Mouse (Mus musculus) lung, embryonic 15.5 days (tissue): ENCODE results near the gene Notch2. TPM values are rescaled to one million over a fixed set of nuclear protein-coding genes. Genes with fewer than 3 reads are reported as not detected.
"Not testable (repeated sequence)": the region's sequence is repeated elsewhere in the genome, so short reads cannot be mapped to it uniquely, and the experiment has no call there.

Experiments
- ATAC-seq: fragments of 200-750 bp; cut with Nextera tagmentation; 2 replicates; pipeline ENCODE4 v1.8.0; 2017; ENCODE audit warnings: moderate number of reproducible peaks, borderline replicate concordance; ENCODE audit not compliant: low FRiP score, low TSS enrichment; ENCODE audit errors: extremely low read depth
- H3K27ac ChIP-seq: fragments of 300-500 bp; sonication (generic); 2 replicates; pipeline ENCODE4 v1.5.1; 2015; ENCODE audit warnings: moderate library complexity, mild to moderate bottlenecking, inconsistent platforms
- H3K27me3 ChIP-seq: fragments of 300-500 bp; sonication (generic); 2 replicates; pipeline ENCODE4 v1.6.1; 2015; ENCODE audit warnings: inconsistent platforms
- H3K36me3 ChIP-seq: fragments of 300-500 bp; sonication (generic); 2 replicates; pipeline ENCODE4 v1.6.1; 2015; ENCODE audit warnings: inconsistent platforms
- H3K4me1 ChIP-seq: fragments of 300-500 bp; sonication (generic); 2 replicates; pipeline ENCODE4 v1.6.1; 2015; ENCODE audit warnings: inconsistent platforms
- H3K4me2 ChIP-seq: fragments of 300-500 bp; sonication (generic); 2 replicates; pipeline ENCODE4 v1.6.1; 2015; ENCODE audit warnings: inconsistent platforms, mild to moderate bottlenecking, moderate library complexity
- H3K4me3 ChIP-seq: fragments of 300-500 bp; sonication (generic); 2 replicates; pipeline ENCODE4 v1.5.1; 2015; ENCODE audit warnings: mild to moderate bottlenecking, inconsistent platforms
- H3K9ac ChIP-seq: fragments of 300-500 bp; sonication (generic); 2 replicates; pipeline ENCODE4 v1.6.1; 2015; ENCODE audit warnings: inconsistent platforms
- H3K9me3 ChIP-seq: fragments of 300-500 bp; sonication (generic); 2 replicates; pipeline ENCODE4 v1.6.1; 2016; ENCODE audit warnings: inconsistent platforms
- WGBS: fragments of 180-500 bp; shearing (Covaris S2); methylation state at CpG from one replicate; pipeline ENCODE4 v1.1.7; 2015; 5-methylcytosine and 5-hydroxymethylcytosine counted together
- polyA plus RNA-seq: library from polyadenylated mRNA; unstranded; fragments of >200 nt; fragmentation: Nextera tagmentation; extraction: Ambion mirVana; gene quantifications from 2 replicates; pipeline ENCODE4 v1.2.1, GENCODE M21; 2015

Notch2 gene
- polyA plus RNA-seq, 1 experiment from 2014 or later = 35.1 TPM

- Histone ChIP-seq H3K4me1 (no peaks in the 10 kb centered on the region), H3K4me2 (no peak overlapping the region), H3K4me3 (no peak overlapping the region), H3K27ac (no peak overlapping the region), H3K27me3 (no peaks in the 10 kb centered on the region), H3K36me3 (peaks cover 78% of the 10 kb centered on the region), H3K9ac (no peak overlapping the region), H3K9me3 (no peaks in the 10 kb centered on the region)
- no peak for ATAC-seq
- 64% methylated on average over 6 of the region's 6 CpGs for WGBS
Observed at GRCm38 (mm10) chr3:98120884-98121283, 107.6 kb downstream of the Notch2 start.

- no peaks in the 10 kb centered on the region for H3K4me1 ChIP-seq
- 96% methylated on average over 2 of the region's 2 CpGs for WGBS
- H3K9ac ChIP-seq = no peak overlapping the region
- no peak overlapping the region for H3K27ac ChIP-seq
- H3K4me3 ChIP-seq = no peak overlapping the region
- no peak for ATAC-seq
- peaks cover 71% of the 10 kb centered on the region for H3K36me3 ChIP-seq
- H3K27me3 ChIP-seq = no peaks in the 10 kb centered on the region
- no peak overlapping the region for H3K4me2 ChIP-seq
- H3K9me3 ChIP-seq = no peaks in the 10 kb centered on the region
Observed at GRCm38 (mm10) chr3:98127775-98128174, 114.4 kb downstream of the Notch2 start.

- WGBS = 66% methylated on average over 5 of the region's 5 CpGs
- H3K36me3 ChIP-seq = peaks cover 71% of the 10 kb centered on the region
- H3K4me3 ChIP-seq = no peak overlapping the region
- H3K27me3 ChIP-seq = no peaks in the 10 kb centered on the region
- no peak overlapping the region for H3K27ac ChIP-seq
- H3K9me3 ChIP-seq = no peaks in the 10 kb centered on the region
- no peak for ATAC-seq
- H3K4me2 ChIP-seq = no peak overlapping the region
- no peaks in the 10 kb centered on the region for H3K4me1 ChIP-seq
- H3K9ac ChIP-seq = no peak overlapping the region
Observed at GRCm38 (mm10) chr3:98128716-98129115, 115.4 kb downstream of the Notch2 start.

GRCm38 (mm10) chr3:98132140-98132539, 118.8 kb downstream of the Notch2 start:
- H3K9ac ChIP-seq, H3K4me3 ChIP-seq, H3K4me2 ChIP-seq, ATAC-seq, H3K27me3 ChIP-seq, H3K27ac ChIP-seq, H3K4me1 ChIP-seq, H3K9me3 ChIP-seq: not testable (repeated sequence)
- peaks cover 79% of the 10 kb centered on the region for H3K36me3 ChIP-seq
- WGBS = 94% methylated on average over 4 of the region's 4 CpGs

- no peaks in the 10 kb centered on the region for H3K27me3 ChIP-seq
- H3K27ac ChIP-seq = no peak overlapping the region
- H3K4me3 ChIP-seq = no peak overlapping the region
- H3K4me1 ChIP-seq = no peaks in the 10 kb centered on the region
- no peak for ATAC-seq
- peaks cover 84% of the 10 kb centered on the region for H3K36me3 ChIP-seq
- H3K4me2 ChIP-seq = no peak overlapping the region
- no peak overlapping the region for H3K9ac ChIP-seq
- no peaks in the 10 kb centered on the region for H3K9me3 ChIP-seq
- WGBS = 92% methylated on average over 8 of the region's 8 CpGs
Observed at GRCm38 (mm10) chr3:98132636-98133035, 119.3 kb downstream of the Notch2 start.

GRCm38 (mm10) chr3:98141456-98141855, 128.1 kb downstream of the Notch2 start:
- H3K9ac ChIP-seq = no peak overlapping the region
- peaks cover 95% of the 10 kb centered on the region for H3K36me3 ChIP-seq
- H3K4me3 ChIP-seq = no peak overlapping the region
- H3K9me3 ChIP-seq = no peaks in the 10 kb centered on the region
- WGBS = 90% methylated on average over 15 of the region's 15 CpGs
- no peak overlapping the region for H3K4me2 ChIP-seq
- no peak for ATAC-seq
- no peaks in the 10 kb centered on the region for H3K4me1 ChIP-seq
- no peaks in the 10 kb centered on the region for H3K27me3 ChIP-seq
- H3K27ac ChIP-seq = no peak overlapping the region

- Histone ChIP-seq H3K4me3 (no peak overlapping the region), H3K9ac (no peak overlapping the region), H3K36me3 (peaks cover 95% of the 10 kb centered on the region), H3K4me2 (no peak overlapping the region), H3K27ac (no peak overlapping the region), H3K27me3 (no peaks in the 10 kb centered on the region), H3K9me3 (no peaks in the 10 kb centered on the region), H3K4me1 (no peaks in the 10 kb centered on the region)
- WGBS = 92% methylated on average over 13 of the region's 13 CpGs
- ATAC-seq = no peak
Observed at GRCm38 (mm10) chr3:98142862-98143261, 129.5 kb downstream of the Notch2 start.

- Histone ChIP-seq H3K27ac (no peak overlapping the region), H3K27me3 (no peaks in the 10 kb centered on the region), H3K4me2 (no peak overlapping the region), H3K4me3 (no peak overlapping the region), H3K9me3 (no peaks in the 10 kb centered on the region), H3K36me3 (peaks cover 89% of the 10 kb centered on the region), H3K4me1 (no peaks in the 10 kb centered on the region), H3K9ac (no peak overlapping the region)
- ATAC-seq = no peak
- WGBS = 80% methylated on average over 10 of the region's 10 CpGs
Observed at GRCm38 (mm10) chr3:98145204-98145603, 131.9 kb downstream of the Notch2 start.

GRCm38 (mm10) chr3:98146471-98147410, 133.4 kb downstream of the Notch2 start:
- no peaks in the 10 kb centered on the region for H3K27me3 ChIP-seq
- no peak for ATAC-seq
- H3K4me1 ChIP-seq = no peaks in the 10 kb centered on the region
- H3K36me3 ChIP-seq = peaks cover 77% of the 10 kb centered on the region
- H3K4me3 ChIP-seq = no peak overlapping the region
- H3K27ac ChIP-seq = no peak overlapping the region
- no peak overlapping the region for H3K9ac ChIP-seq
- no peak overlapping the region for H3K4me2 ChIP-seq
- 94% methylated on average over 29 of the region's 29 CpGs for WGBS
- no peaks in the 10 kb centered on the region for H3K9me3 ChIP-seq

GRCm38 (mm10) chr3:98147706-98148105, 134.4 kb downstream of the Notch2 start:
- Histone ChIP-seq H3K9ac (no peak overlapping the region), H3K27ac (no peak overlapping the region), H3K9me3 (no peaks in the 10 kb centered on the region), H3K27me3 (no peaks in the 10 kb centered on the region), H3K36me3 (peaks cover 68% of the 10 kb centered on the region), H3K4me2 (no peak overlapping the region), H3K4me3 (no peak overlapping the region), H3K4me1 (no peaks in the 10 kb centered on the region)
- WGBS = 87% methylated on average over 14 of the region's 14 CpGs
- ATAC-seq = no peak

- Histone ChIP-seq H3K36me3 (peaks cover 47% of the 10 kb centered on the region), H3K9ac (no peak overlapping the region), H3K4me3 (no peak overlapping the region), H3K4me1 (no peaks in the 10 kb centered on the region), H3K27me3 (no peaks in the 10 kb centered on the region), H3K27ac (no peak overlapping the region), H3K4me2 (no peak overlapping the region), H3K9me3 (no peaks in the 10 kb centered on the region)
- WGBS = 93% methylated on average over 11 of the region's 11 CpGs
- ATAC-seq = no peak
Observed at GRCm38 (mm10) chr3:98149881-98150280, 136.6 kb downstream of the Notch2 start.

GRCm38 (mm10) chr3:98151016-98151415, 137.7 kb downstream of the Notch2 start:
- H3K27me3 ChIP-seq = no peaks in the 10 kb centered on the region
- H3K9ac ChIP-seq = no peak overlapping the region
- no peak overlapping the region for H3K27ac ChIP-seq
- 87% methylated on average over 10 of the region's 10 CpGs for WGBS
- no peak overlapping the region for H3K4me3 ChIP-seq
- ATAC-seq = no peak
- peaks cover 35% of the 10 kb centered on the region for H3K36me3 ChIP-seq
- no peaks in the 10 kb centered on the region for H3K9me3 ChIP-seq
- no peak overlapping the region for H3K4me2 ChIP-seq
- no peaks in the 10 kb centered on the region for H3K4me1 ChIP-seq
